Mouse (Mus musculus): Measurements from ENCODE around the gene Gm27029.
"Not testable (repeated sequence)": the region's sequence is repeated elsewhere in the genome, so short reads cannot be mapped to it uniquely, and the experiment has no call there.

Gm27029 gene

GRCm38 (mm10) chr11:101424105-101424851 lies at the start of gene Gm27029:
Gm27029 (minus strand) TSS chr11:101424796.
- in situ Hi-C loops (cut with MboI; ENCODE audit: unreplicated experiment in 2 of 2), result no loop called here

- in situ Hi-C loops (cut with MboI; ENCODE audit: unreplicated experiment in 2 of 2), result no loop called here
Measured at GRCm38 (mm10) chr11:101474298-101474697, 49.7 kb upstream of the Gm27029 start.

- in situ Hi-C loops (cut with MboI; ENCODE audit: unreplicated experiment in 2 of 2), result not testable (repeated sequence)
Measured at GRCm38 (mm10) chr11:101473686-101474085, 49.1 kb upstream of the Gm27029 start.

- in situ Hi-C loops (cut with MboI; ENCODE audit: unreplicated experiment in 2 of 2), result no loop called here
Measured at GRCm38 (mm10) chr11:101472336-101472735, 47.7 kb upstream of the Gm27029 start.

DNA sequence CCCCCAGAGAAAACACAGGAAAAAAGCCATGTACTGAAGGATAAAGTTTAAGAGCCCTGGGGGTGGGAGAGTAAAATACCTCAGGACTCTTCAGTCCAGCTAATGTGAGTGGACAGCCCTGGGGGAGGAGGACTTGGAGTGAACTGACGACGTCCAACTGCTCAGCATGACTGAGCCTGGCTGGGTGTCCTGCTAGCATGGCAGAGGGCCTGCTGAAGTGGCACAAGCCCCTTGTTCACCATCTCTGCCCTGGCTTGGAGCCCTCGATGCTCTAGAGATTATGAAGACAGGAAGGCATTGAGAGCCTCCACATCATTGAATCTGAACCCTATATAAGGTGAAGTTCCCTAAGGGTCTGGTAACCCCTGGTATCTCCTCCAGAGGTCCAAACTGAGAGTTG lies 47.3 kb upstream of the Gm27029 start:
- in situ Hi-C loops (cut with MboI; ENCODE audit: unreplicated experiment in 2 of 2), result no loop called here

- in situ Hi-C loops (cut with MboI; ENCODE audit: unreplicated experiment in 2 of 2), result no loop called here
Measured at GRCm38 (mm10) chr11:101470206-101470605, 45.6 kb upstream of the Gm27029 start.

GRCm38 (mm10) chr11:101469155-101469554 lies 44.6 kb upstream of the Gm27029 start:
- in situ Hi-C loops (cut with MboI; ENCODE audit: unreplicated experiment in 2 of 2), result no loop called here

DNA sequence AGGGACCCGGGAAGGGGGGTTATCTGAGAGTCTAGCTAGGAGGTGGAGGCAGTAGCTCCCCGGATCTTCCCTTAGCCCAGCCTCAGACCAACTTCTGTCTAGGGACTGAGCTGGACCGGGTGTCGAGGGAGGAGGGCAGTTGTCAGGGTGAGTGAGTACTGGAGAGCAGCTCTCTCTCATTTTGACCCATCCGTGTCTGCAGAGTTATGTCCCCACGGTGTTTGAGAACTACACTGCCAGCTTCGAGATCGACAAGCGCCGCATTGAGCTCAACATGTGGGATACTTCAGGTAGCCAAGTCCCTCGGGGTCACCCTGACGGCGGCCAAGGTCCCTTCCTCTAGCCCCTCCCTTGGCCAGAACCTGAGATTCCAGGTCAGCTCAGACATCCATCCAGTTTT lies 44.1 kb upstream of the Gm27029 start:
- in situ Hi-C loops (cut with MboI; ENCODE audit: unreplicated experiment in 2 of 2), result no loop called here

- in situ Hi-C loops (cut with MboI; ENCODE audit: unreplicated experiment in 2 of 2), result no loop called here
Measured at GRCm38 (mm10) chr11:101468263-101468688, 43.7 kb upstream of the Gm27029 start.

- in situ Hi-C loops (cut with MboI; ENCODE audit: unreplicated experiment in 2 of 2), result no loop called here
Measured at GRCm38 (mm10) chr11:101467477-101468262, 43.1 kb upstream of the Gm27029 start.

DNA sequence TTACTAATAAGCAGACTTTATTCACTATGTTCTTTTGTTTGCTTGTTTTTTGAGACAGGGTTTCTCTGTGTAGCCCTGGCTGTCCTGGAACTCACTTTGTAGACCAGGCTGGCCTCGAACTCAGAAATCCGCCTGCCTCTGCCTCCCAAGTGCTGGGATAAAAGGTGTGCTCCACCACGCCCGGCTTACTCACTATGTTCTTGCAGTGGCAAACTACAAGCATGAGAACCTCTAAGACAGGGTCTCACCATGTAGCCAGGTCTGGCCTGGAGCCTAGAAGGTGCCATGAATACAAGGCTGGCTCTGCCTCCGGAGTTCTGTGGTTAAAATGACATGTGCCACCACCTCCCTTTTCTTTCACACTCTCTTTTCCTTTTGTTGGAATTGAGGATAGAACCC lies 42.0 kb upstream of the Gm27029 start:
- in situ Hi-C loops (cut with MboI; ENCODE audit: unreplicated experiment in 2 of 2), result not testable (repeated sequence)

DNA sequence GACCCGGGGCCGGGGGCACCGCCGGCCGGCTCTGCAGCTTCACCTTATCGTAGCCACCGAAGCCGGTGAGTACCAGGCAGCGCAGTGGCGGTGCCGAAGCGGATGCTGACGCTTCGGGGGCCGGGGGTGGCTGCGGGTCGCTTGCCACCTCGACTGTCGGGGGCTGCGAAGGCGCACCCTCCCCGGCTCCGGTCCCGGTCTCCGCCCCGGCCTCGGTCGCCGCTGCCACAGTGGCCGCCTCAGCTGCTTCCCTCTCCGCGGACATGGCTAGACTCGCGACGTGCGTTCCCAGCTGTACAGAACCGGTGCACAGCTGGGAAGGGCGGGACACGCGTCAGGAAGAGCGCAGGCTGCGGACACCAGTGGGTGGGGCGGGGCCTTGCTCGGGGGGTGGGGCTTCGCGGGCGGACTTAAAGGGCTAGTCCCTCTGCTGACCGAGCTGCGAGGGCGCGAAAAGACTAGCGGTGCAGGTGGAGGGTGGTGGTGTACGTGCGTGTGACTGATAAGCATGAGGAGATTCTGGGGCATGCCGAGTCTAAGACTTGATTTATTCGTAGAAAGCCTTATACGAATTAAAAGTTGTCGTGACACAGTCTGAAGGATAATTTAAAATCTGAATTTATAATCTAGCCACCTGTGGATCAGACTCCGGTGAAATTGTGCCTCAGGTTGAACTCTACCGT lies 41.4 kb upstream of the Gm27029 start, which contains the start of gene Vat1:
Vat1 (minus strand) TSS at position 362 of the 683 bp plus-strand sequence.
- in situ Hi-C loops (cut with MboI; ENCODE audit: unreplicated experiment in 2 of 2), result no loop called here

- in situ Hi-C loops (cut with MboI; ENCODE audit: unreplicated experiment in 2 of 2), result no loop called here
Measured at GRCm38 (mm10) chr11:101465101-101465868, 40.7 kb upstream of the Gm27029 start.

GRCm38 (mm10) chr11:101464211-101465100 lies 39.9 kb upstream of the Gm27029 start, which contains the start of gene Rnd2:
Rnd2 (plus strand) TSS chr11:101464999.
- in situ Hi-C loops (cut with MboI; ENCODE audit: unreplicated experiment in 2 of 2), result loop anchor here (5.0 kb wide), 2 partner anchors 83 to 98 kb away; no protein-coding TSS in a partner anchor

DNA sequence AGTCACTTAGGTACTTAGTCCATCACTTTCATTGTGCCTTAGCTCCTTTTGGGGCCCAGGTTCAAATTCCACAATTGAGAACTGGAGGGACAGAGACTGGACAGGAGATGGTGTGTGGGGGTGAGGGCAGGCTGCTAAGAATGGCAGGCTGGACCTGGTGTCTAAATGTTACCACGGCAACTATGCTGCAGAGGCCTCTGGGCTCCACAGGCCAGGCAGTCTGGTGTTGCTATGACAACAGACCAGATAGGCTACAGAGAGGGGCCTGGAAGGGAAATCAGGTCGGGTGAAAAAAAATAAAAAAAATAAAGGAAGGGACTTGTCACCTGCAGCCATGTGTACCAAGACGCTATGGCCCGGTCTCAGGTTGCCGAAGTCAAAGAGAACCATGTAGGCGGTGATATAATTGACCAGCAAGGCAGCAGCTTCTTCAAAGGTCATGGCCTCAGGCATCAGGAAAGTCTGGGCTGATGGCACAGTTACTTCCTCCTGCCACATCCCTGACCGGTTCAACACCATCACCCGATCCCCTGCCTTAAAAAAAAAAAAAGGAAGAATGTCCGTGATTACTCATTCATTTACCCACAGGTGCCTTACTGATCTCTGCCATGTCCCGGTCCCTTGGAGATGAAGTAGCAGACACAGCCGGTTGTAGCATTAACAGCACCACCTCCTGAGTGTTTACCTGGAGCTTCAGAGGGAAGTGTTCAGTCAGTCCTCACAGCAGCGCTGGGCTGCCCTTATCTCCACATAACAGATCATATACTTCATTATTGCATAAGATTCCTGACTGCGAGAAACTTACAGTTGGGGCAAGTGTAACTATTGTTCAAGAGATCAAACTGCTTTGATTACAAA lies 38.2 kb upstream of the Gm27029 start:
- in situ Hi-C loops (cut with MboI; ENCODE audit: unreplicated experiment in 2 of 2), result loop anchor here (5.0 kb wide), 2 partner anchors 84 to 99 kb away; no protein-coding TSS in a partner anchor

DNA sequence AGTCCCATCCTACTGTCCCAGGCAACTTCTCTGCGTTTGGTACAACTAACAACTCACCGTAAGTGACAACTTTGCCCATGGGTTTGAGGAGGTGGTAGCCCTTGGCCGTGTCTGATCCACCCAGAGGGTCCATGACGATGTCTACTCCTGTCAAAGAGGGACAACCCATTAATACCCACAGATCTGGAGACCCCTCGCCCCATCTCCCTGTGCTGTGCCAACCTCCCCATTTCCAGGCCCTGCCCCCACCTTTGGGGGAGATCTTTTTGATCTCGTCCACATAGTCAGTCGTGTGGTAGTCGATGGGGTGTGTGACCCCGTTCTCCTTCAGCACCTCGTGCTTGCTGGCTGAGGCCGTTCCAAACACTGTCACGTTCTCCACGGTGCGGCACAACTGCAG lies 37.5 kb upstream of the Gm27029 start:
- in situ Hi-C loops (cut with MboI; ENCODE audit: unreplicated experiment in 2 of 2), result loop anchor here (5.0 kb wide), 2 partner anchors 85 to 100 kb away; no protein-coding TSS in a partner anchor

GRCm38 (mm10) chr11:101460321-101460720 lies 35.7 kb upstream of the Gm27029 start:
- in situ Hi-C loops (cut with MboI; ENCODE audit: unreplicated experiment in 2 of 2), result loop anchor here (5.0 kb wide), 2 partner anchors 87 to 102 kb away; no protein-coding TSS in a partner anchor

DNA sequence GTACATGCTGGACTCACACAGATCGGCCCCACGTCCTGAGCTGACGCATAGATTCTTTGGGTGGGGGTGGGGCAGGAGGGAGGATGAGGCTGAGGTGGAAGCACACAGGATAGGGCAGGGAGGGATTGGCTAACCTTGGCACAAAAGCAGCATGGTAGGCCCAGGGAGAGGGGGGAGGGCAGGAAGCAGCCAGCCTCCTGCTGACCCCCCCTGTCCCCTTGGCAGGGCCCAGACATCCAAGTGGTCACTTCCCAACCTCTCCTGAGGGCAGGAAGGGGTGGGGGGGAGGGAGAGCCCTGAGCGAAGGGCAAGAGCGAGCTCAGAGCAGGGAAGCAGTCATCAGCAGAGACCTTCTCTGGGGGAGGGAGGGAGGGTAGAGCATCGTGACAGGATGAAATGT lies 35.1 kb upstream of the Gm27029 start:
- in situ Hi-C loops (cut with MboI; ENCODE audit: unreplicated experiment in 2 of 2), result loop anchor here (5.0 kb wide), 2 partner anchors 88 to 103 kb away; no protein-coding TSS in a partner anchor
